Mouse (Mus musculus): ENCODE data around the gene Camk2b. TPM values are rescaled to one million over a fixed set of nuclear protein-coding genes. Genes with fewer than 3 reads are reported as not detected.

Gene Camk2b
- 3.1 TPM for polyA plus RNA-seq (2014; fragmentation: Illumina TruSeq; extraction: RNeasy Lipid Tissue Mini Kit (QIAGEN cat#74804); ENCODE audit: low read depth, low replicate concordance)

GRCm38 (mm10) chr11:6066176-6066575 is at the start of gene Camk2b:
Gene Camk2b, minus strand, starts transcription at chr11:6066362.

GRCm38 (mm10) chr11:5955546-5956276 is 110.5 kb downstream of the Camk2b start, which contains the start of gene Ykt6:
Gene Ykt6, plus strand, starts transcription at chr11:5955693.

GRCm38 (mm10) chr11:5949586-5950352 is 116.4 kb downstream of the Camk2b start, which contains the start of gene Gck:
Gene Gck, minus strand, starts transcription at chr11:5950081.

Other genes starting within 250 kb of the Camk2b start
- gene Polm, start 228.3 kb downstream of the Camk2b start, polyA plus RNA-seq (2014; fragmentation: Illumina TruSeq; extraction: RNeasy Lipid Tissue Mini Kit (QIAGEN cat#74804); ENCODE audit: low read depth, low replicate concordance) = 0.47 TPM
- gene Aebp1, start 204.4 kb downstream of the Camk2b start, polyA plus RNA-seq (2014; fragmentation: Illumina TruSeq; extraction: RNeasy Lipid Tissue Mini Kit (QIAGEN cat#74804); ENCODE audit: low read depth, low replicate concordance) = 27.5 TPM
- gene Pold2, start 188.1 kb downstream of the Camk2b start, polyA plus RNA-seq (2014; fragmentation: Illumina TruSeq; extraction: RNeasy Lipid Tissue Mini Kit (QIAGEN cat#74804); ENCODE audit: low read depth, low replicate concordance) = 1.1 TPM
- gene Myl7, start 167.6 kb downstream of the Camk2b start, polyA plus RNA-seq (2014; fragmentation: Illumina TruSeq; extraction: RNeasy Lipid Tissue Mini Kit (QIAGEN cat#74804); ENCODE audit: low read depth, low replicate concordance) = not detected
- gene Gck, start 116.3 kb downstream of the Camk2b start, polyA plus RNA-seq (2014; fragmentation: Illumina TruSeq; extraction: RNeasy Lipid Tissue Mini Kit (QIAGEN cat#74804); ENCODE audit: low read depth, low replicate concordance) = not detected
- 47.7 TPM for gene Ykt6, start 110.7 kb downstream of the Camk2b start, polyA plus RNA-seq (2014; fragmentation: Illumina TruSeq; extraction: RNeasy Lipid Tissue Mini Kit (QIAGEN cat#74804); ENCODE audit: low read depth, low replicate concordance)
- gene A730071L15Rik, start 133.7 kb upstream of the Camk2b start, polyA plus RNA-seq (2014; fragmentation: Illumina TruSeq; extraction: RNeasy Lipid Tissue Mini Kit (QIAGEN cat#74804); ENCODE audit: low read depth, low replicate concordance) = not detected
- 32.5 TPM for gene Nudcd3, start 134.1 kb upstream of the Camk2b start, polyA plus RNA-seq (2014; fragmentation: Illumina TruSeq; extraction: RNeasy Lipid Tissue Mini Kit (QIAGEN cat#74804); ENCODE audit: low read depth, low replicate concordance)
- not detected for gene Npc1l1, start 163.8 kb upstream of the Camk2b start, polyA plus RNA-seq (2014; fragmentation: Illumina TruSeq; extraction: RNeasy Lipid Tissue Mini Kit (QIAGEN cat#74804); ENCODE audit: low read depth, low replicate concordance)
- gene Ddx56, start 201.4 kb upstream of the Camk2b start, polyA plus RNA-seq (2014; fragmentation: Illumina TruSeq; extraction: RNeasy Lipid Tissue Mini Kit (QIAGEN cat#74804); ENCODE audit: low read depth, low replicate concordance) = 10.8 TPM
- gene Tmed4, start 208.5 kb upstream of the Camk2b start, polyA plus RNA-seq (2014; fragmentation: Illumina TruSeq; extraction: RNeasy Lipid Tissue Mini Kit (QIAGEN cat#74804); ENCODE audit: low read depth, low replicate concordance) = 55.3 TPM
- gene Ogdh, start 225.3 kb upstream of the Camk2b start, polyA plus RNA-seq (2014; fragmentation: Illumina TruSeq; extraction: RNeasy Lipid Tissue Mini Kit (QIAGEN cat#74804); ENCODE audit: low read depth, low replicate concordance) = 192 TPM